9 mouse cellular contexts compared by ENCODE assay signal in the genomic region with DNA sequence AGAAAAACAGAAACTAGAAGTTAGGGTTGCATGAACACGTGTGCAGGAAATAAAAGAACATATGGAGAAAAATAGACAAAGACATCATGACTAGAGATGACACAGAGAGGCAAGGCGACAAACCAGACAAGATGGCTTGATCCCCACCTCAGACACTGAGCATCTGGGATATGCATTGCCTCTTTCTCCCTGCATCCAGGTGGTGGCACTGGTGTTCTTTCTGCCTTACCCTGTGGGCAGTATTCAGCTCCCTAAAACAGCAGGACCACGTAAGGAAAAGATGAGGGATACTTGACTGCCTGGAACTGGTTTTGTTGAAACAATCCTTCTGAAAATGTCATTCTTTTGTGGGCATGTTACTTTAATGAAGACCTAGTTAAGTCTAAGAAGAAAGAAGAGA.
DNase-seq lines count a peak whose midpoint lies in the region; ATAC-seq and TF ChIP-seq lines count a peak whose summit lies in the region.
"Had no signal": no experiment of that assay in that cellular context is flagged by ENCODE, and none has a peak within 500 bp of the region (broad histone marks: within the 10 kb centered on the region; RNA-seq: fewer than 3 reads in every experiment).

No protein-coding gene starts in this region.

- no peak overlapping the region for H3K4me3 ChIP-seq in hindbrain, embryonic 10.5 days
- H3K4me3 ChIP-seq in hindbrain, embryonic 12.5 days: no peak overlapping the region
- H3K4me3 ChIP-seq in liver, postnatal 0 days (ENCODE audit: low read depth, low read length): no peak overlapping the region
- H3K4me3 ChIP-seq: hindbrain, embryonic 15.5 days had no signal

- no peak for ATAC-seq in hindbrain, embryonic 12.5 days (ENCODE audit: low FRiP score)
- ATAC-seq in liver, postnatal 0 days: no peak
- no peak for ATAC-seq in granulocyte monocyte progenitor cell, adult 5-6 weeks (replicated peaks; ENCODE audit: poor library complexity, severe bottlenecking)

- no peaks in the 10 kb centered on the region for H3K4me1 ChIP-seq in hindbrain, embryonic 10.5 days (replicated peaks)
- H3K4me1 ChIP-seq in hindbrain, embryonic 12.5 days: no peaks in the 10 kb centered on the region
- no peaks in the 10 kb centered on the region for H3K4me1 ChIP-seq in liver, postnatal 0 days (ENCODE audit: insufficient read depth)
- H3K4me1 ChIP-seq: hindbrain, embryonic 15.5 days had no signal

- no peak for TF ChIP-seq EP300 in liver, postnatal 0 days (IDR thresholded peaks at IDR 0.05; ENCODE audit: low read depth)

- H3K4me2 ChIP-seq in hindbrain, embryonic 12.5 days (replicated peaks): no peak overlapping the region
- no peak overlapping the region for H3K4me2 ChIP-seq in liver, postnatal 0 days (ENCODE audit: low read depth, low read length)
- H3K4me2 ChIP-seq: hindbrain, embryonic 15.5 days had no signal

- no peaks in the 10 kb centered on the region for H3K9me3 ChIP-seq in hindbrain, embryonic 10.5 days
- no peaks in the 10 kb centered on the region for H3K9me3 ChIP-seq in hindbrain, embryonic 12.5 days (replicated peaks)
- no peaks in the 10 kb centered on the region for H3K9me3 ChIP-seq in liver, postnatal 0 days (ENCODE audit: low read length)
- H3K9me3 ChIP-seq: hindbrain, embryonic 15.5 days had no signal

- 27% methylated on average over 3 of the region's 3 CpGs for WGBS in hindbrain, embryonic 10.5 days
- WGBS in hindbrain, embryonic 12.5 days: 29% methylated on average over 3 of the region's 3 CpGs
- WGBS in liver, postnatal 0 days (ENCODE audit: insufficient replicate concordance): 27% methylated on average over 3 of the region's 3 CpGs

- no peak overlapping the region for H3K27ac ChIP-seq in hindbrain, embryonic 10.5 days
- H3K27ac ChIP-seq in hindbrain, embryonic 12.5 days: no peak overlapping the region
- no peak overlapping the region for H3K27ac ChIP-seq in liver, postnatal 0 days (ENCODE audit: low read depth)
- H3K27ac ChIP-seq: hindbrain, embryonic 15.5 days had no signal

- no peak overlapping the region for H3K9ac ChIP-seq in hindbrain, embryonic 12.5 days
- no peak overlapping the region for H3K9ac ChIP-seq in liver, postnatal 0 days (replicated peaks)
- H3K9ac ChIP-seq: hindbrain, embryonic 15.5 days had no signal

- no peaks in the 10 kb centered on the region for H3K36me3 ChIP-seq in hindbrain, embryonic 10.5 days
- H3K36me3 ChIP-seq in hindbrain, embryonic 12.5 days: no peaks in the 10 kb centered on the region
- H3K36me3 ChIP-seq in liver, postnatal 0 days (replicated peaks; ENCODE audit: insufficient read depth, low read length): no peaks in the 10 kb centered on the region
- H3K36me3 ChIP-seq: hindbrain, embryonic 15.5 days had no signal

- H3K27me3 ChIP-seq in hindbrain, embryonic 10.5 days (ENCODE audit: insufficient read depth, poor library complexity, severe bottlenecking): no peaks in the 10 kb centered on the region
- no peaks in the 10 kb centered on the region for H3K27me3 ChIP-seq in hindbrain, embryonic 12.5 days
- H3K27me3 ChIP-seq in liver, postnatal 0 days (ENCODE audit: insufficient read depth, low read length): no peaks in the 10 kb centered on the region
- H3K27me3 ChIP-seq: hindbrain, embryonic 15.5 days had no signal

- peak; percentile 91 for TF ChIP-seq CTCF in liver, postnatal 0 days (IDR thresholded peaks at IDR 0.05; ENCODE audit: low read depth)

- DNase-seq in hindbrain, embryonic 10.5 days (ENCODE audit: low spot score): peak; percentile 46
- peak; percentile 42 for DNase-seq in adrenal gland, postnatal 25 days
- peak; percentile 39 for DNase-seq in heart, adult 8-10 months (ENCODE audit: low spot score)
- DNase-seq in kidney, postnatal 14 days: peak; percentile 70
- DNase-seq in liver, postnatal 0 days: peak; percentile 43
- DNase-seq in skeletal muscle tissue, adult 2 months (ENCODE audit: low read depth, low spot score): peak; percentile 7

Comparison
In these comparisons a context has a peak if more than half of its experiments do, and no peak if none do; other contexts are left out.
1. DNase-seq: peak in every context shown above with its lines; median percentile 70 in kidney, postnatal 14 days; 46 in hindbrain, embryonic 10.5 days; 43 in liver, postnatal 0 days; 42 in adrenal gland, postnatal 25 days; 39 in heart, adult 8-10 months; 7 in skeletal muscle tissue, adult 2 months.